ENCODE assay signal across 16 mouse cellular contexts in genomic region chr12:101891066-101891465, GRCm38 (mm10).
"Had no signal": no experiment of that assay in that cellular context is flagged by ENCODE, and none has a peak within 500 bp of the region (broad histone marks: within the 10 kb centered on the region; RNA-seq: fewer than 3 reads in every experiment).

No protein-coding gene starts in this region.

- H3K4me3 ChIP-seq: intestine, embryonic 15.5 days; limb, embryonic 13.5 days; liver, embryonic 12.5 days; liver, embryonic 15.5 days; lung, embryonic 15.5 days; midbrain, embryonic 12.5 days; stomach, embryonic 15.5 days had no signal

- H3K27ac ChIP-seq: intestine, embryonic 15.5 days; kidney, postnatal 0 days; limb, embryonic 13.5 days; liver, embryonic 12.5 days; liver, embryonic 15.5 days; lung, embryonic 15.5 days; midbrain, embryonic 12.5 days; stomach, embryonic 15.5 days had no signal

- DNase-seq: kidney, adult 2 months; kidney, postnatal 25 days; left cerebral cortex, postnatal 4 days; liver; lung, adult 18-20 months; lung, postnatal 10 days; lung, postnatal 36 days; thymus, postnatal 25 days had no signal

- H3K4me1 ChIP-seq: intestine, embryonic 15.5 days; limb, embryonic 13.5 days; liver, embryonic 12.5 days; liver, embryonic 15.5 days; lung, embryonic 15.5 days; midbrain, embryonic 12.5 days; stomach, embryonic 15.5 days had no signal
